Mouse (Mus musculus): ENCODE data around the gene Rhoj. TPM values are rescaled to one million over a fixed set of nuclear protein-coding genes. Genes with fewer than 3 reads are reported as not detected.

The Rhoj gene
- total and polyA plus RNA-seq, 2 experiments from 2014 or later, result 13.3 to 17.5 TPM

- Histone ChIP-seq H3K27me3 (ENCODE audit: insufficient read depth, low read length) (no peaks in the 10 kb centered on the region), H3K27ac (ENCODE audit: low read depth, low read length) (no peak overlapping the region), H3K9me3 (ENCODE audit: low read length) (no peaks in the 10 kb centered on the region), H3K4me3 (ENCODE audit: low read depth, low read length) (no peak overlapping the region), H3K4me1 (ENCODE audit: insufficient read depth, low read length) (no peaks in the 10 kb centered on the region), H3K9ac (replicated peaks; ENCODE audit: low read length, poor library complexity, severe bottlenecking) (no peak overlapping the region), H3K36me3 (ENCODE audit: insufficient read depth, low read length) (no peaks in the 10 kb centered on the region), H3K4me2 (ENCODE audit: low read depth, low read length, poor library complexity, severe bottlenecking) (no peak overlapping the region)
- ATAC-seq (ENCODE audit: low FRiP score) (no peak), DNase-seq (ENCODE audit: low spot score) (peak; percentile 71)
- TF ChIP-seq CTCF (IDR thresholded peaks at IDR 0.05), result no peak
- 58% methylated on average over 5 of the region's 5 CpGs for WGBS
Measured at GRCm38 (mm10) chr12:75368527-75368926, 60.4 kb downstream of the Rhoj start.

- ATAC-seq (ENCODE audit: low FRiP score) (no peak), DNase-seq (ENCODE audit: low spot score) (no peak)
- WGBS, result 80% methylated on average over 2 of the region's 2 CpGs
- no peaks in the 10 kb centered on the region for H3K27me3 ChIP-seq (ENCODE audit: insufficient read depth, low read length)
- no peaks in the 10 kb centered on the region for H3K36me3 ChIP-seq (ENCODE audit: insufficient read depth, low read length)
- H3K27ac ChIP-seq (ENCODE audit: low read depth, low read length), result no peak overlapping the region
- H3K9me3 ChIP-seq (ENCODE audit: low read length), result no peaks in the 10 kb centered on the region
- H3K4me2 ChIP-seq (ENCODE audit: low read depth, low read length, poor library complexity, severe bottlenecking), result no peak overlapping the region
- H3K4me1 ChIP-seq (ENCODE audit: insufficient read depth, low read length), result no peaks in the 10 kb centered on the region
- H3K4me3 ChIP-seq (ENCODE audit: low read depth, low read length), result no peak overlapping the region
- no peak overlapping the region for H3K9ac ChIP-seq (replicated peaks; ENCODE audit: low read length, poor library complexity, severe bottlenecking)
- TF ChIP-seq CTCF (IDR thresholded peaks at IDR 0.05), result no peak
Measured at GRCm38 (mm10) chr12:75369418-75369851, 61.3 kb downstream of the Rhoj start.

- H3K9ac ChIP-seq (replicated peaks; ENCODE audit: low read length, poor library complexity, severe bottlenecking), result no peak overlapping the region
- WGBS, result 90% methylated on average over 10 of the region's 10 CpGs
- ATAC-seq (ENCODE audit: low FRiP score) (no peak), DNase-seq (ENCODE audit: low spot score) (no peak)
- H3K9me3 ChIP-seq (ENCODE audit: low read length), result no peaks in the 10 kb centered on the region
- no peak for TF ChIP-seq CTCF (IDR thresholded peaks at IDR 0.05)
- H3K4me2 ChIP-seq (ENCODE audit: low read depth, low read length, poor library complexity, severe bottlenecking), result no peak overlapping the region
- no peaks in the 10 kb centered on the region for H3K27me3 ChIP-seq (ENCODE audit: insufficient read depth, low read length)
- H3K4me1 ChIP-seq (ENCODE audit: insufficient read depth, low read length), result no peaks in the 10 kb centered on the region
- H3K27ac ChIP-seq (ENCODE audit: low read depth, low read length), result no peak overlapping the region
- H3K4me3 ChIP-seq (ENCODE audit: low read depth, low read length), result no peak overlapping the region
- no peaks in the 10 kb centered on the region for H3K36me3 ChIP-seq (ENCODE audit: insufficient read depth, low read length)
Measured at GRCm38 (mm10) chr12:75374437-75374836, 66.3 kb downstream of the Rhoj start.

GRCm38 (mm10) chr12:75375060-75375459, 66.9 kb downstream of the Rhoj start:
- Histone ChIP-seq H3K9me3 (ENCODE audit: low read length) (no peaks in the 10 kb centered on the region), H3K36me3 (ENCODE audit: insufficient read depth, low read length) (no peaks in the 10 kb centered on the region), H3K27me3 (ENCODE audit: insufficient read depth, low read length) (no peaks in the 10 kb centered on the region), H3K27ac (ENCODE audit: low read depth, low read length) (no peak overlapping the region), H3K9ac (replicated peaks; ENCODE audit: low read length, poor library complexity, severe bottlenecking) (no peak overlapping the region), H3K4me2 (ENCODE audit: low read depth, low read length, poor library complexity, severe bottlenecking) (no peak overlapping the region), H3K4me3 (ENCODE audit: low read depth, low read length) (no peak overlapping the region), H3K4me1 (ENCODE audit: insufficient read depth, low read length) (no peaks in the 10 kb centered on the region)
- DNase-seq (ENCODE audit: low spot score), result peak; percentile 83
- no peak; the same call in 1 of the 2 replicates for ATAC-seq (ENCODE audit: low FRiP score)
- WGBS, result 82% methylated on average over 12 of the region's 12 CpGs
- TF ChIP-seq CTCF (IDR thresholded peaks at IDR 0.05), result no peak

- Histone ChIP-seq H3K27ac (ENCODE audit: low read depth, low read length) (no peak overlapping the region), H3K4me2 (ENCODE audit: low read depth, low read length, poor library complexity, severe bottlenecking) (no peak overlapping the region), H3K27me3 (ENCODE audit: insufficient read depth, low read length) (no peaks in the 10 kb centered on the region), H3K4me1 (ENCODE audit: insufficient read depth, low read length) (no peaks in the 10 kb centered on the region), H3K9me3 (ENCODE audit: low read length) (no peaks in the 10 kb centered on the region), H3K36me3 (ENCODE audit: insufficient read depth, low read length) (no peaks in the 10 kb centered on the region), H3K4me3 (ENCODE audit: low read depth, low read length) (no peak overlapping the region), H3K9ac (replicated peaks; ENCODE audit: low read length, poor library complexity, severe bottlenecking) (no peak overlapping the region)
- peak; percentile 60 for DNase-seq (ENCODE audit: low spot score)
- no peak for ATAC-seq (ENCODE audit: low FRiP score)
- no peak for TF ChIP-seq CTCF (IDR thresholded peaks at IDR 0.05)
- WGBS, result 79% methylated on average over 6 of the region's 6 CpGs
Measured at GRCm38 (mm10) chr12:75376126-75376525, 68.0 kb downstream of the Rhoj start.

- no peak for TF ChIP-seq CTCF (IDR thresholded peaks at IDR 0.05)
- H3K4me3 ChIP-seq (ENCODE audit: low read depth, low read length), result no peak overlapping the region
- no peaks in the 10 kb centered on the region for H3K36me3 ChIP-seq (ENCODE audit: insufficient read depth, low read length)
- ATAC-seq (ENCODE audit: low FRiP score) (no peak), DNase-seq (ENCODE audit: low spot score) (no peak)
- H3K9me3 ChIP-seq (ENCODE audit: low read length), result no peaks in the 10 kb centered on the region
- no peak overlapping the region for H3K9ac ChIP-seq (replicated peaks; ENCODE audit: low read length, poor library complexity, severe bottlenecking)
- WGBS, result 93% methylated on average over 9 of the region's 9 CpGs
- no peak overlapping the region for H3K27ac ChIP-seq (ENCODE audit: low read depth, low read length)
- no peaks in the 10 kb centered on the region for H3K27me3 ChIP-seq (ENCODE audit: insufficient read depth, low read length)
- H3K4me2 ChIP-seq (ENCODE audit: low read depth, low read length, poor library complexity, severe bottlenecking), result no peak overlapping the region
- no peaks in the 10 kb centered on the region for H3K4me1 ChIP-seq (ENCODE audit: insufficient read depth, low read length)
Measured at GRCm38 (mm10) chr12:75386731-75387130, 78.6 kb downstream of the Rhoj start.

Measured in midbrain, postnatal 0 days (tissue).